Mouse (Mus musculus): ENCODE data around the gene Olfr676.

- no peak for TF ChIP-seq CTCF (IDR thresholded peaks at IDR 0.05; ENCODE audit: borderline replicate concordance, extremely low read depth, insufficient read depth, insufficient read length)
- no peak for TF ChIP-seq POLR2A (IDR thresholded peaks at IDR 0.05; ENCODE audit: borderline replicate concordance, extremely low read depth, insufficient read depth, insufficient read length, poor library complexity, severe bottlenecking)
These were observed 31.7 kb downstream of the Olfr676 start, which contains the start of gene Olfr678 for GRCm38 (mm10) chr7:105064175-105064574.

Data from brain, embryonic 14.5 days (tissue).